Mouse (Mus musculus): ENCODE results near the gene Slc8a2. TPM values are rescaled to one million over a fixed set of nuclear protein-coding genes. Genes with fewer than 3 reads are reported as not detected.

Slc8a2 gene
- 0.13 TPM in 2 replicates for polyA plus RNA-seq (2015; fragmentation: Nextera tagmentation; extraction: Ambion mirVana)

DNA sequence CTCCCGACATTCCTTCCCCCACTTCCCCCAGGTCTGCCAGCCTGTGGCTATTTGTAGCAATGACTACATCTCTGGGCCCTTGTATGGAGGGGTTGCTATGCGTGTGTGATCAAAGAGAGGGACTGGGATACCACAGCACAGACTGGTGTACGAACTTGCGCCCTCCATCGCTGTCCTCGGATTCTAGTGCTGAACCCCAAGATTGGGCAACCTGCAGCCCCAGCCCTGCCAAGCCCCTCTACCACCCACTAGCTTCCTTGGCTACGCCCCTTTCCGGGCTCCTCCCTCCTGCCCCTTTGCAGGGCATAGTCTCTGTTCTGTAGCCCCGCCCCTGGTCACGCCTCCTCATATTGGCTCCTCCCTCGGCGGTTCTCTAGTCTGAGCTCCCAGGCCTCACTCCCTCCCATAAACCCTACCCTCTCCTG is at the start of gene Slc8a2:
TSS of gene Slc8a2 (plus strand) at position 406 of the 425 bp plus-strand sequence.
- Histone ChIP-seq H3K27ac (peak within 1 kb of the TSS; percentile 88), H3K4me2 (peak within 1 kb of the TSS; percentile 85), H3K4me1 (replicated peaks) (peaks cover 37% of the 10 kb centered on the region), H3K27me3 (no peaks in the 10 kb centered on the region), H3K9ac (peak within 1 kb of the TSS; percentile 62), H3K9me3 (replicated peaks) (no peaks in the 10 kb centered on the region), H3K36me3 (peaks cover 11% of the 10 kb centered on the region), H3K4me3 (peak within 1 kb of the TSS; percentile 60)
- 1% methylated on average over 12 of the region's 12 CpGs for WGBS
- ATAC-seq (replicated peaks; ENCODE audit: insufficient number of reproducible peaks, insufficient read depth, low FRiP score, low read depth): peak; percentile 89

- 53% methylated on average over 1 of the region's 1 CpGs for WGBS
- no peaks in the 10 kb centered on the region for H3K36me3 ChIP-seq
- H3K4me1 ChIP-seq (replicated peaks): peaks cover 3% of the 10 kb centered on the region; the same call in 1 of the 2 replicates
- no peaks in the 10 kb centered on the region for H3K27me3 ChIP-seq
- H3K9me3 ChIP-seq (replicated peaks): no peaks in the 10 kb centered on the region
- no peak for ATAC-seq (replicated peaks; ENCODE audit: insufficient number of reproducible peaks, insufficient read depth, low FRiP score, low read depth)
- no peak overlapping the region for H3K4me3 ChIP-seq
- H3K9ac ChIP-seq: no peak overlapping the region
- H3K4me2 ChIP-seq: no peak overlapping the region
- no peak overlapping the region for H3K27ac ChIP-seq
Observed at GRCm38 (mm10) chr7:16079947-16080346, 49.7 kb upstream of the Slc8a2 start.

GRCm38 (mm10) chr7:16080581-16080980 is 49.0 kb upstream of the Slc8a2 start:
- Histone ChIP-seq H3K27me3 (no peaks in the 10 kb centered on the region), H3K4me3 (no peak overlapping the region), H3K9me3 (replicated peaks) (no peaks in the 10 kb centered on the region), H3K9ac (no peak overlapping the region), H3K36me3 (no peaks in the 10 kb centered on the region), H3K4me2 (no peak overlapping the region), H3K27ac (no peak overlapping the region), H3K4me1 (replicated peaks) (peaks cover 3% of the 10 kb centered on the region; the same call in 1 of the 2 replicates)
- 57% methylated on average over 4 of the region's 4 CpGs for WGBS
- ATAC-seq (replicated peaks; ENCODE audit: insufficient number of reproducible peaks, insufficient read depth, low FRiP score, low read depth): no peak

- Histone ChIP-seq H3K36me3 (no peaks in the 10 kb centered on the region), H3K27me3 (no peaks in the 10 kb centered on the region), H3K4me1 (replicated peaks) (peaks cover 3% of the 10 kb centered on the region; the same call in 1 of the 2 replicates), H3K4me2 (no peak overlapping the region), H3K27ac (no peak overlapping the region), H3K9ac (no peak overlapping the region), H3K4me3 (no peak overlapping the region), H3K9me3 (replicated peaks) (no peaks in the 10 kb centered on the region)
- no peak for ATAC-seq (replicated peaks; ENCODE audit: insufficient number of reproducible peaks, insufficient read depth, low FRiP score, low read depth)
- 44% methylated on average over 4 of the region's 4 CpGs for WGBS
Observed at GRCm38 (mm10) chr7:16083361-16083760, 46.3 kb upstream of the Slc8a2 start.

GRCm38 (mm10) chr7:16087587-16087986 is 42.0 kb upstream of the Slc8a2 start:
- no peaks in the 10 kb centered on the region for H3K9me3 ChIP-seq (replicated peaks)
- no peak overlapping the region for H3K4me2 ChIP-seq
- H3K9ac ChIP-seq: no peak overlapping the region
- peaks cover 3% of the 10 kb centered on the region; the same call in 1 of the 2 replicates for H3K4me1 ChIP-seq (replicated peaks)
- WGBS: 69% methylated on average over 2 of the region's 2 CpGs
- H3K27me3 ChIP-seq: no peaks in the 10 kb centered on the region
- ATAC-seq (replicated peaks; ENCODE audit: insufficient number of reproducible peaks, insufficient read depth, low FRiP score, low read depth): no peak
- no peak overlapping the region for H3K4me3 ChIP-seq
- H3K27ac ChIP-seq: no peak overlapping the region
- H3K36me3 ChIP-seq: no peaks in the 10 kb centered on the region

GRCm38 (mm10) chr7:16094592-16094991 is 35.0 kb upstream of the Slc8a2 start:
- Histone ChIP-seq H3K36me3 (no peaks in the 10 kb centered on the region), H3K9me3 (replicated peaks) (no peaks in the 10 kb centered on the region), H3K4me3 (no peak overlapping the region), H3K4me2 (no peak overlapping the region), H3K27me3 (0 out of 2 replicates have a peak, but pooled peaks cover 4% of the 10 kb centered on the region), H3K9ac (no peak overlapping the region), H3K4me1 (replicated peaks) (peaks cover 9% of the 10 kb centered on the region), H3K27ac (no peak overlapping the region)
- WGBS: 63% methylated on average over 3 of the region's 3 CpGs
- no peak for ATAC-seq (replicated peaks; ENCODE audit: insufficient number of reproducible peaks, insufficient read depth, low FRiP score, low read depth)

GRCm38 (mm10) chr7:16098021-16099017 is 31.3 kb upstream of the Slc8a2 start, which contains the start of gene Napa:
TSS of gene Napa (plus strand) at chr7:16098458.
- H3K36me3 ChIP-seq: peaks cover 6% of the 10 kb centered on the region; the same call in 1 of the 2 replicates
- peak; percentile 97 for ATAC-seq (replicated peaks; ENCODE audit: insufficient number of reproducible peaks, insufficient read depth, low FRiP score, low read depth)
- peak within 1 kb of the TSS; percentile 93 for H3K9ac ChIP-seq
- H3K9me3 ChIP-seq (replicated peaks): no peaks in the 10 kb centered on the region
- peak within 1 kb of the TSS; percentile 84 for H3K4me2 ChIP-seq
- H3K4me1 ChIP-seq (replicated peaks): peaks cover 24% of the 10 kb centered on the region
- 0 out of 2 replicates have a peak, but pooled peaks cover 4% of the 10 kb centered on the region for H3K27me3 ChIP-seq
- H3K27ac ChIP-seq: peak within 1 kb of the TSS; percentile 83
- H3K4me3 ChIP-seq: peak within 1 kb of the TSS; percentile 69
- WGBS: under 1% methylated on average over 68 of the region's 68 CpGs

- H3K36me3 ChIP-seq: peaks cover 6% of the 10 kb centered on the region; the same call in 1 of the 2 replicates
- H3K4me2 ChIP-seq: peak overlapping the region; percentile 84
- 66% methylated on average over 4 of the region's 4 CpGs for WGBS
- H3K9ac ChIP-seq: peak overlapping the region; percentile 93; the same call in 1 of the 2 replicates
- H3K9me3 ChIP-seq (replicated peaks): no peaks in the 10 kb centered on the region
- peak overlapping the region; percentile 69 for H3K4me3 ChIP-seq
- no peak for ATAC-seq (replicated peaks; ENCODE audit: insufficient number of reproducible peaks, insufficient read depth, low FRiP score, low read depth)
- peaks cover 30% of the 10 kb centered on the region for H3K4me1 ChIP-seq (replicated peaks)
- no peak overlapping the region for H3K27ac ChIP-seq
- no peaks in the 10 kb centered on the region for H3K27me3 ChIP-seq
Observed at GRCm38 (mm10) chr7:16099901-16100300, 29.7 kb upstream of the Slc8a2 start.

GRCm38 (mm10) chr7:16101081-16101480 is 28.5 kb upstream of the Slc8a2 start:
- H3K4me1 ChIP-seq (replicated peaks): peaks cover 30% of the 10 kb centered on the region
- H3K27me3 ChIP-seq: no peaks in the 10 kb centered on the region
- 0 out of 2 replicates have a peak overlapping the region, but pooled peaks have one; percentile 2 for H3K9ac ChIP-seq
- ATAC-seq (replicated peaks; ENCODE audit: insufficient number of reproducible peaks, insufficient read depth, low FRiP score, low read depth): no peak
- WGBS: 64% methylated on average over 7 of the region's 7 CpGs
- H3K4me2 ChIP-seq: no peak overlapping the region
- no peaks in the 10 kb centered on the region for H3K9me3 ChIP-seq (replicated peaks)
- H3K27ac ChIP-seq: no peak overlapping the region
- no peak overlapping the region for H3K4me3 ChIP-seq
- H3K36me3 ChIP-seq: peaks cover 6% of the 10 kb centered on the region; the same call in 1 of the 2 replicates

DNA sequence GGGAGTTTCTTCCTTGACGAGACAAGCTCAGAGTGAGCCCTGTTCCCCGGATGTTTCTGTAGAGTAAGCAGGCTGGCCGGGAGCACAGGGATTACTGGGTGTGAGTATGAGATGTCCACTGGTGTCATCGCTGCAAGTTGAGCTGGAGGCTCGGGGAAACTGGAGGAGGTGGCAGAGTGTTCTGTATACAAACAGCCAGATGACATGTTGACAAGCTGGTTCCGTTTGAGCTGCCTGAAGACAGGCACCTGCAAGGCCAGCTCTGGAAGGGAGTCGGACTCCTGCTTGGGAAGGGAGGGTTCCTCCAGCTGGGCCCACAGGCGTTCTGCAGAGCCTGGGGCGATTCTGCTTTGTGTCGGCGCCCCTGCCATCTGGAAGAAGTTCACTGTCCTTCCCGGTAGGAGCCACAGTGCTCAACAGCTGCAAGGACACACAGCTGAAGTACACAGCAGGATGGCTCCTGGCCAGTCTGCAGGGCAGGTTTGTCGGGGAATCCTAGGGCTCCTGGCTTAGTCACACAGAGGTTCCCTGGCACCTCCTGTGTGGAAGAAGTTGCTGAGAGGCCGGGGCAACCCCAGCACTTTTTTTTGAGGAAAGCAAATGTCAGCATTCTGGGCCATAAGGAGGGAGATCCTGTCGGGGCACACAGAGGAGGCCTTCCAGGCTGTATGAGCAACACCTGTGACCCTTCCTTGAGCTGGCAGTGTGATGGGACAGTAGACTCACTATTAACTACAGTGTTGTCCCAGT is 27.7 kb upstream of the Slc8a2 start:
- H3K27me3 ChIP-seq: no peaks in the 10 kb centered on the region
- peaks cover 30% of the 10 kb centered on the region for H3K4me1 ChIP-seq (replicated peaks)
- peaks cover 6% of the 10 kb centered on the region; the same call in 1 of the 2 replicates for H3K36me3 ChIP-seq
- no peak overlapping the region for H3K4me3 ChIP-seq
- H3K27ac ChIP-seq: no peak overlapping the region
- H3K9me3 ChIP-seq (replicated peaks): no peaks in the 10 kb centered on the region
- ATAC-seq (replicated peaks; ENCODE audit: insufficient number of reproducible peaks, insufficient read depth, low FRiP score, low read depth): no peak
- no peak overlapping the region for H3K9ac ChIP-seq
- 73% methylated on average over 15 of the region's 15 CpGs for WGBS
- H3K4me2 ChIP-seq: no peak overlapping the region

All from heart, embryonic 15.5 days (tissue).